Mouse (Mus musculus) CH12.LX (cell line): Measurements from ENCODE around the gene Nup50.

ENCODE experiments used
- MAX ChIP-seq: IDR thresholded peaks from 2 replicates; pipeline ENCODE4 v1.6.1; 2011; ENCODE audit warnings: low read length, improper control_type of control experiment
- POLR2A ChIP-seq: IDR thresholded peaks from 2 replicates; pipeline ENCODE4 v1.6.1; 2011; ENCODE audit warnings: low read depth, mild to moderate bottlenecking, improper control_type of control experiment, low read length

DNA sequence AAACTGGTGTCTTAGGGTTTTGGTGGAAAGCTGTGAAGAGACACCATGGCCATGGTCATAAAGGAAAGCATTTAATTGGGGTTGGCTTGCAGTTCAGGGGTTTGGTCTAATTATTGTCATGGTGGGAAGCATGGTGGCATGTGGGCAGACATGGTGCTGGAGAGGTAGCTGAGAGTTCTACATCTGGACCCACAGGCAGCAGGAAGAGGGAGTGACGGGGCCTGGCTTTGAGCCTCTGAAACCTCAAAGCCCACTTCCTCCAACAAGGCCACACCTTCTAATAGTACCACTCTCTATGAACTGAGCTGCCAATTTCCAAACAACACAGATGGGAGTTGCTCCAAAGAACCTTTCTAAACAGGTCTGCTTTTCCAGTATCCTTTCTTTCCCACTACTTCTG is 26.5 kb upstream of the Nup50 start:
- TF ChIP-seq POLR2A (no peak), MAX (no peak)
